In the genomic region with DNA sequence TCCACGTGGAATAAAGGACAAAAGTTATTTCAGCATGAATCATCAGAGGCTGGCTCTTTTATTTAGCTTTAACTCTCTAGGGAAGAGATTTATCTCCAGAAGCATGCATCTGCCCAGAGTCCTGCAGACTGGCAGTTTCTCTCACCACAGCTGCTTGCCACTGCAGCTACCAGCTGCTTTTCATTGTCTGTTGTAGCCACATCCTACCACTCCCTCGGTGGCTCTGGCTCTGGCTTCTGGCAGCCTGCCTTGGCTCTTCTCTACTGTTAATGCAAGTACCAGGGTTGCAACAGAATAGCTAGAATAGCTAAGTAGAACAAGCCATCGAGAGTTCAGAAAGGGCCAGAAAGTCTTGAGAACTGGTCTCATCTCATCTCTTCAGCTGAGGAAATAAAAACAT, we compare ENCODE assay signal across 13 mouse cellular contexts.
"Had no signal": no experiment of that assay in that cellular context is flagged by ENCODE, and none has a peak within 500 bp of the region (broad histone marks: within the 10 kb centered on the region; RNA-seq: fewer than 3 reads in every experiment).

No protein-coding gene starts in this region.

- DNase-seq: kidney, postnatal 14 days; layer of hippocampus, postnatal 36 days; liver, embryonic 13.5 days; liver, postnatal 0 days; lung, postnatal 36 days; retina, postnatal 1 day; right cerebral cortex, postnatal 4 days; spleen, adult 18-20 months; thymus, adult 18-20 months; thymus, postnatal 14 days had no signal

- H3K4me2 ChIP-seq: kidney, embryonic 15.5 days; limb, embryonic 15.5 days; liver, embryonic 13.5 days; midbrain, embryonic 13.5 days had no signal

- ATAC-seq: liver, postnatal 0 days; midbrain, embryonic 13.5 days had no signal

- H3K4me1 ChIP-seq: kidney, embryonic 15.5 days; limb, embryonic 15.5 days; liver, embryonic 13.5 days; midbrain, embryonic 13.5 days had no signal

- H3K9ac ChIP-seq: kidney, embryonic 15.5 days; limb, embryonic 15.5 days; liver, embryonic 13.5 days; liver, postnatal 0 days; midbrain, embryonic 13.5 days had no signal

- H3K27me3 ChIP-seq: kidney, embryonic 15.5 days; limb, embryonic 15.5 days; liver, embryonic 13.5 days; midbrain, embryonic 13.5 days had no signal

- H3K27ac ChIP-seq: kidney, embryonic 15.5 days; limb, embryonic 15.5 days; liver, embryonic 13.5 days; midbrain, embryonic 13.5 days had no signal

- H3K36me3 ChIP-seq: kidney, embryonic 15.5 days; limb, embryonic 15.5 days; liver, embryonic 13.5 days; midbrain, embryonic 13.5 days had no signal

- H3K4me3 ChIP-seq: kidney, embryonic 15.5 days; limb, embryonic 15.5 days; liver, embryonic 13.5 days; midbrain, embryonic 13.5 days had no signal

- H3K9me3 ChIP-seq: kidney, embryonic 15.5 days; limb, embryonic 15.5 days; midbrain, embryonic 13.5 days had no signal
